Mouse (Mus musculus) thymus, adult 2 months (tissue): Measurements from ENCODE around the gene Tut1.

Experiments used
- CTCF ChIP-seq: fragments of 200-500 bp; IDR thresholded peaks from 2 replicates; pipeline ENCODE4 v1.5.1; 2012; ENCODE audit warnings: mild to moderate bottlenecking, control low read depth, low read length, moderate library complexity, borderline replicate concordance; ENCODE audit not compliant: control insufficient read depth, poor library complexity, insufficient read depth; ENCODE audit errors: extremely low read depth
- POLR2A ChIP-seq: fragments of 200-500 bp; IDR thresholded peaks from 2 replicates; pipeline ENCODE4 v1.6.1; 2012; ENCODE audit warnings: mild to moderate bottlenecking, low read length, control low read depth, moderate library complexity; ENCODE audit not compliant: control insufficient read depth, poor library complexity, insufficient read depth; ENCODE audit errors: extremely low read depth

GRCm38 (mm10) chr19:8966198-8966589 is 12.5 kb downstream of the Tut1 start:
- TF ChIP-seq CTCF (no peak), POLR2A (no peak)
